Mouse (Mus musculus): ENCODE data around the gene Hnrnpm. TPM values are rescaled to one million over a fixed set of nuclear protein-coding genes. Genes with fewer than 3 reads are reported as not detected.
A peak's percentile ranks its signal among the peaks of the same experiment; 100 is the strongest.
"Not testable (repeated sequence)": the region's sequence is repeated elsewhere in the genome, so short reads cannot be mapped to it uniquely, and the experiment has no call there.

Hnrnpm gene
- polyA plus RNA-seq, 2 experiments: 136 to 143 TPM

DNA sequence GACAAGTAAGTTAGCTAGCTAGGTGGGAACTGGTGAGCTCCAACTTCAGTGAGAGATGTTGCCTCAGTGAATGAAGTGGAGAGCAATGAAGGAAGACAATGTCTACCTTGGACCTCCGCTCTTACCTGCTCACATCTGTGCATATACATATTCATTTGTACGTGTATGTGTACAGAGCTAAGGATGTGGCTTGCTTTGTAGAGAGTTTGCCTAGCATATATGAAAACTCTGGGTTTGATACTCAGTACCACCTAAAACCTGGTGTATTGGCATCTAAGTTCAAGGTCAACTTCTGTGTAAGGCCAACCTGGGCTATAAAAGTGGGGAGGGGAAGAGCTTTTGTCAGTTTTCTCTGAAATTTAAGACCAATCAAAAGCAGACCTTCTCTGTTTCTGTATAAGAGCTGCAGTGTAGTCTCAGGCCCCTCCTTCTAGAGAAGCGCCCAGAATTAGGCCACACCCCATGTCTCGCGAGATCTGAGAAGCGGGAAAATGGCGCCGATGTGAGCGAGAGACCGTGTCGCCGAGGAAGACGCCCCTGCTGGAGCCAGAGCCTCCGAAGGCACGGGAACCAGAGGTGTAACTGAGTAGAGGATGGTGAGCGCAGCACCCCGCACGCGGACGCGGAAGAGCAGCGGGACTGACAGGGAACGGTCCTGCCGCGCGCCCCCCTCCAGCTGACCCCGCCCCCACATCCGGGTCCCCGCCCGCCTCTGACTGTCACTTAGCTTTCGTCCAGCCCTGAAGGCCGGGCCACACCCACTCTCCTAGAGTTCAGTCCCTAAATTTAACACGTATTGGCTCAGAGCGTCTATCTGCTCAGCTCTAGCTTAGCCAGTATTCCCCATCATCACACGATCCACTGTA lies 57.8 kb downstream of the Hnrnpm start, which contains the start of gene Zfp414:
Gene Zfp414 (plus strand): TSS at position 470 of the 866 bp plus-strand sequence.
- Histone ChIP-seq H3K36me3 (replicated peaks; ENCODE audit: control insufficient read depth, insufficient read depth, low read depth) (peaks cover 4% of the 10 kb centered on the region; the same call in 1 of the 2 replicates), H3K4me3 (ENCODE audit: insufficient read depth in 1 of 2, low read depth in 2 of 2, low read length in 2 of 2) (peak within 1 kb of the TSS; percentile 72 to 80), H3K4me2 (ENCODE audit: low read depth) (peak within 1 kb of the TSS; percentile 95), H3K27ac (peak within 1 kb of the TSS; percentile 97), H3K27me3 (ENCODE audit: control insufficient read depth, insufficient read depth, low read length) (no peaks in the 10 kb centered on the region), H3K4me1 (replicated peaks; ENCODE audit: control insufficient read depth in 2 of 2, insufficient read depth in 2 of 2, low read length in 1 of 2) (peaks cover 11 to 21% of the 10 kb centered on the region in 2 experiments), H3K9me3 (ENCODE audit: control insufficient read depth, low read length) (no peaks in the 10 kb centered on the region), H3K9ac (replicated peaks) (peak within 1 kb of the TSS; percentile 77)
- no peak for TF ChIP-seq CTCF (IDR thresholded peaks at IDR 0.05; ENCODE audit: low read depth)
- peak; percentile 64 for TF ChIP-seq EP300 (IDR thresholded peaks at IDR 0.05; ENCODE audit: low read depth)
- WGBS (ENCODE audit: insufficient replicate concordance): 2% methylated on average over 35 of the region's 35 CpGs
- ATAC-seq (ENCODE audit: insufficient read depth) (peak; percentile 98), DNase-seq (ENCODE audit: low read depth in 3 of 3, low spot score in 3 of 3) (peak; percentile 92 to 95 (median 94))

- TF ChIP-seq EP300 (IDR thresholded peaks at IDR 0.05; ENCODE audit: low read depth): no peak
- no peak for TF ChIP-seq CTCF (IDR thresholded peaks at IDR 0.05; ENCODE audit: low read depth)
- Histone ChIP-seq H3K9me3 (ENCODE audit: control insufficient read depth, low read length) (no peaks in the 10 kb centered on the region), H3K4me2 (ENCODE audit: low read depth) (no peak overlapping the region), H3K4me1 (replicated peaks; ENCODE audit: control insufficient read depth in 2 of 2, insufficient read depth in 2 of 2, low read length in 1 of 2) (peaks cover 11 to 21% of the 10 kb centered on the region in 2 experiments), H3K27ac (no peak overlapping the region), H3K4me3 (ENCODE audit: insufficient read depth in 1 of 2, low read depth in 2 of 2, low read length in 2 of 2) (no peak overlapping the region), H3K27me3 (ENCODE audit: control insufficient read depth, insufficient read depth, low read length) (no peaks in the 10 kb centered on the region), H3K9ac (replicated peaks) (no peak overlapping the region), H3K36me3 (replicated peaks; ENCODE audit: control insufficient read depth, insufficient read depth, low read depth) (peaks cover 4% of the 10 kb centered on the region; the same call in 1 of the 2 replicates)
- ATAC-seq (ENCODE audit: insufficient read depth) (no peak), DNase-seq (ENCODE audit: low read depth in 3 of 3, low spot score in 3 of 3) (no peak)
- WGBS (ENCODE audit: insufficient replicate concordance): 68% methylated on average over 3 of the region's 3 CpGs
Measured at GRCm38 (mm10) chr17:33627281-33627680, 59.4 kb downstream of the Hnrnpm start.

DNA sequence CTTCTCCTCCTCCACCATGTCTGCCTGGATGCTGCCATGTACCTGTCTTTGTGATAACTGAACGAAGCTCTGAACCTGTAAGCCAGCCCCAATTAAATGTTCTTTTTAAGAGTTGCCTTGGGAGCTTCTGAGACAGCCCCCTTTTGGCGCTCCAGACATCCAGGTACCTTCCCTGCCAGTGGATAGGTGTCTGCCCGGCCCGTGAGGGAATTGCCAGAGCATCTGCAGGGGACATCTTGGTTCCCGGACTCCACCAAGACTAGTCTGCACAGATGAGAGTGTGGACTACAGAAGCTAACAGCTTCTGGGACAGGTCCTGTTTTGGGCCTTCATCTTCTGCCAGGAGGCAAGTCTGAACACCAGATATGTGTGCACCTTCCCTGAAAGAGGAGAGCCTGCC lies 72.9 kb downstream of the Hnrnpm start:
- not testable (repeated sequence) for H3K4me3 ChIP-seq (ENCODE audit: insufficient read depth in 1 of 2, low read depth in 2 of 2, low read length in 2 of 2); H3K27me3 ChIP-seq (ENCODE audit: control insufficient read depth, insufficient read depth, low read length); H3K9me3 ChIP-seq (ENCODE audit: control insufficient read depth, low read length); H3K27ac ChIP-seq; DNase-seq (ENCODE audit: low read depth in 3 of 3, low spot score in 3 of 3); ATAC-seq (ENCODE audit: insufficient read depth); H3K4me2 ChIP-seq (ENCODE audit: low read depth); H3K4me1 ChIP-seq (replicated peaks; ENCODE audit: control insufficient read depth in 2 of 2, insufficient read depth in 2 of 2, low read length in 1 of 2); H3K36me3 ChIP-seq (replicated peaks; ENCODE audit: control insufficient read depth, insufficient read depth, low read depth); H3K9ac ChIP-seq (replicated peaks)
- 66% methylated on average over 5 of the region's 5 CpGs for WGBS (ENCODE audit: insufficient replicate concordance)

- Histone ChIP-seq H3K4me1 (replicated peaks; ENCODE audit: control insufficient read depth in 2 of 2, insufficient read depth in 2 of 2, low read length in 1 of 2) (peaks cover 0 to 13% of the 10 kb centered on the region in 2 experiments; a peak in 3 of 4 replicates), H3K36me3 (replicated peaks; ENCODE audit: control insufficient read depth, insufficient read depth, low read depth) (no peaks in the 10 kb centered on the region), H3K9me3 (ENCODE audit: control insufficient read depth, low read length) (no peaks in the 10 kb centered on the region), H3K9ac (replicated peaks) (no peak overlapping the region), H3K4me3 (ENCODE audit: insufficient read depth in 1 of 2, low read depth in 2 of 2, low read length in 2 of 2) (no peak overlapping the region), H3K27ac (no peak overlapping the region), H3K4me2 (ENCODE audit: low read depth) (no peak overlapping the region), H3K27me3 (ENCODE audit: control insufficient read depth, insufficient read depth, low read length) (no peaks in the 10 kb centered on the region)
- no peak for DNase-seq (ENCODE audit: low read depth in 3 of 3, low spot score in 3 of 3)
- TF ChIP-seq CTCF (IDR thresholded peaks at IDR 0.05; ENCODE audit: low read depth) (no peak), EP300 (IDR thresholded peaks at IDR 0.05; ENCODE audit: low read depth) (no peak)
- no peak for ATAC-seq (ENCODE audit: insufficient read depth)
- WGBS (ENCODE audit: insufficient replicate concordance): 51% methylated on average over 7 of the region's 7 CpGs
Measured at GRCm38 (mm10) chr17:33610548-33610947, 76.1 kb downstream of the Hnrnpm start.

DNA sequence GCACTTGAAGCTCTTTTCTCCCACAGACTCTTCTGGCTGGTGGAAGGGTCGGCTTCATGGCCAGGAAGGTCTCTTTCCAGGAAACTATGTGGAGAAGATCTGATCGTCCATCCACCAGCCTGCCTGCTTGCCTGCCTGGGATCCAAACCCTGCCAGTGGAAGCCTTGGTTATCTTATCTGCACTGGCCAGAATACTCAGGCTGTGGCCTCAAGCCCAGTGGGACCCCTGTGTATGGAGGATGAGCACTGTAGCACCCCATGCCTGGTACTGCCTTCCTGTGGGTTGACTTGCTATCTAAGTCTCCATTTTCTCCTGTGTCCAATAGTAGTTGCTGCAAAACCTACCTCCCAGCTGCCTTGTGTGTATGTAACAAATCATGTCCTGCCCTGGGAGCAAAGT lies 79.4 kb downstream of the Hnrnpm start:
- DNase-seq (ENCODE audit: low read depth in 3 of 3, low spot score in 3 of 3) (peak in 1 of 3 experiments; percentile 16), ATAC-seq (ENCODE audit: insufficient read depth) (peak; percentile 73; the same call in 1 of the 2 replicates)
- peaks cover 0 to 13% of the 10 kb centered on the region in 2 experiments; a peak in 3 of 4 replicates for H3K4me1 ChIP-seq (replicated peaks; ENCODE audit: control insufficient read depth in 2 of 2, insufficient read depth in 2 of 2, low read length in 1 of 2)
- H3K9me3 ChIP-seq (ENCODE audit: control insufficient read depth, low read length): no peaks in the 10 kb centered on the region
- WGBS (ENCODE audit: insufficient replicate concordance): 10% methylated on average over 2 of the region's 2 CpGs
- no peaks in the 10 kb centered on the region for H3K36me3 ChIP-seq (replicated peaks; ENCODE audit: control insufficient read depth, insufficient read depth, low read depth)
- no peak overlapping the region; the same call in 1 of the 2 replicates for H3K4me2 ChIP-seq (ENCODE audit: low read depth)
- no peak overlapping the region for H3K9ac ChIP-seq (replicated peaks)
- no peaks in the 10 kb centered on the region for H3K27me3 ChIP-seq (ENCODE audit: control insufficient read depth, insufficient read depth, low read length)
- TF ChIP-seq CTCF (IDR thresholded peaks at IDR 0.05; ENCODE audit: low read depth) (no peak), EP300 (IDR thresholded peaks at IDR 0.05; ENCODE audit: low read depth) (no peak)
- H3K27ac ChIP-seq: no peak overlapping the region
- no peak overlapping the region for H3K4me3 ChIP-seq (ENCODE audit: insufficient read depth in 1 of 2, low read depth in 2 of 2, low read length in 2 of 2)

All from liver, embryonic 14.5 days (tissue).